Mouse (Mus musculus): ENCODE measurements around the gene Pcsk5. TPM values are rescaled to one million over a fixed set of nuclear protein-coding genes. Genes with fewer than 3 reads are reported as not detected.

Pcsk5 gene
- polyA plus RNA-seq, 1 experiment from 2014 or later, result 21.1 TPM

DNA sequence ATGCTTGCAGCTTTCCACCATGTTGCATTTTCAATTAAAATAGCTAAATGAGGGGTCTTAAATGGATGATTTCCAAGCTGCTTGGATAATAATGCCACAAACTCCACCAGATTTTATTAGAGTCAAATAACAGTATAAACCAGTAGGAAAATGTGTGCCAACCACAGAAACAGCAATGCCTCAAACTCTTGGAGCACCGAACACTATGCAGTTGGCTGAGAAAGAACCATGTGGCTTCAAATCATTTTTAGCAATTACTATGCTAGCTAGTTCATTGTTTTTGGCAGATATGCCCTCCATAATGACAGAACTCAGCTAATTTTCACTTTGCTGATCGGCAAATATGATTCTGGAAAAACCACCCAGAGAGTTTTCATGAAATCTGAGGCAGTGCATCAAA is 92.1 kb downstream of the Pcsk5 start:
- H3K27me3 ChIP-seq (replicated peaks; ENCODE audit: control insufficient read depth, insufficient read depth, low read length), result no peaks in the 10 kb centered on the region
- H3K4me3 ChIP-seq (ENCODE audit: low read depth, low read length), result no peak overlapping the region
- no peak for ATAC-seq
- 86% methylated on average over 2 of the region's 2 CpGs for WGBS
- no peaks in the 10 kb centered on the region for H3K9me3 ChIP-seq (ENCODE audit: control insufficient read depth)
- H3K27ac ChIP-seq (ENCODE audit: low read depth, low read length), result peak overlapping the region; percentile 74
- H3K9ac ChIP-seq (ENCODE audit: low read depth, low read length), result no peak overlapping the region
- H3K4me1 ChIP-seq (replicated peaks; ENCODE audit: control insufficient read depth, insufficient read depth, low read length), result peaks cover 9% of the 10 kb centered on the region
- H3K36me3 ChIP-seq (ENCODE audit: control insufficient read depth, insufficient read depth), result 0 out of 2 replicates have a peak, but pooled peaks cover 1% of the 10 kb centered on the region
- no peak for TF ChIP-seq CTCF (IDR thresholded peaks at IDR 0.05; ENCODE audit: low read depth)
- no peak overlapping the region for H3K4me2 ChIP-seq (replicated peaks; ENCODE audit: low read depth)

DNA sequence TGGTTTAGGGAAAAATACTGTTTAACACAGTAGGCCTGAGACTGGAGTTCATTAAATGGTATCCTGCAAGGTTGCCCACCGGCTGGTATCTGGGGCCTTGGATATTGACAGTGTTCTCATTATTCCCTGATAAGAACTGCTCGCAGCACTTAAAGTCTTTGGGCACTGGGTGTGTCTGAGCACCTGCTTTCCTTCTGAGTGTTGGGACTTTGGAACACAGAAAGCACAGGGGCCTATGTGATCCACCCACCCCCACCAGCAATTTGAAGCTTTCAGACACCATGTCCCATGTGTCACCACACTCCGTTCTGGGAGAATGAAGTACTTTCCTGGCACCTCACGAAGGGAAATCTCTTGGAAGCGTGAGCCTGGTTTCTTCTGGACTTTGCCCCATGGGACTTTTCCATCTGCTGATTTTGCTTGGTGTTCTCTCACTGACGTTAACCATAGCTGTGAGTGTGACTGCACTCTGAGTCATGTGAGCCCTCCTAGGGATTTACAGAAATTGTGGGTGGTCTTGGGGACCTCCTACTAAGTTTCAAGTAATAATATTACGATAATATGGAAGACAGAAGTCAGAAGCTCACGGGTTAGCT is 92.9 kb downstream of the Pcsk5 start:
- no peak for TF ChIP-seq CTCF (IDR thresholded peaks at IDR 0.05; ENCODE audit: low read depth)
- peak; percentile 96 for ATAC-seq
- H3K27ac ChIP-seq (ENCODE audit: low read depth, low read length), result peak overlapping the region; percentile 74

DNA sequence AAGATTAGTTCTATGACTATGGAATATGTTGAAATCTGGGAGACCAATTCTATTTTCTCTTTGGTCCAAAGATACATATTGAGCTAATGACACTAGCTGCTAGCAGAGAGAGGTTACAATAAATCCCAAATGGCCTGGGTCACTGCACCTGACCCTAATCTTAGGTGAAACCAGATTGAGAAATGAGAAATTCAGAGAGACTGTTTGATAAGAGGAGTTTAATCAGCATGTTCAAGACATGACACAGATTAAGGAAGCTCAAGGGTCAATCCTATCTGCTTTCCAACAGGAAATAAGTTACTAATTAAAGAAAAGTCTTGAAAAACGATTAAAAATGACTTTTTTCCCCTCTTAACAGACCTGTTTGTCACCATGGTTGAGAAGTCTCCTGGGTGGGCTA is 96.0 kb downstream of the Pcsk5 start:
- Histone ChIP-seq H3K27ac (ENCODE audit: low read depth, low read length) (peak overlapping the region; percentile 35), H3K4me1 (replicated peaks; ENCODE audit: control insufficient read depth, insufficient read depth, low read length) (peaks cover 13% of the 10 kb centered on the region), H3K4me2 (replicated peaks; ENCODE audit: low read depth) (no peak overlapping the region), H3K9me3 (ENCODE audit: control insufficient read depth) (no peaks in the 10 kb centered on the region), H3K9ac (ENCODE audit: low read depth, low read length) (no peak overlapping the region), H3K27me3 (replicated peaks; ENCODE audit: control insufficient read depth, insufficient read depth, low read length) (no peaks in the 10 kb centered on the region), H3K4me3 (ENCODE audit: low read depth, low read length) (no peak overlapping the region), H3K36me3 (ENCODE audit: control insufficient read depth, insufficient read depth) (no peaks in the 10 kb centered on the region)
- ATAC-seq, result peak; percentile 54
- no peak for TF ChIP-seq CTCF (IDR thresholded peaks at IDR 0.05; ENCODE audit: low read depth)
- 17% methylated on average over 1 of the region's 1 CpGs for WGBS

More for the DNA sequence above, 92.9 kb downstream of the Pcsk5 start:
- H3K9ac ChIP-seq (ENCODE audit: low read depth, low read length), result no peak overlapping the region
- no peak overlapping the region for H3K4me3 ChIP-seq (ENCODE audit: low read depth, low read length)
- 30% methylated on average over 8 of the region's 8 CpGs for WGBS
- no peaks in the 10 kb centered on the region for H3K9me3 ChIP-seq (ENCODE audit: control insufficient read depth)
- no peaks in the 10 kb centered on the region for H3K36me3 ChIP-seq (ENCODE audit: control insufficient read depth, insufficient read depth)
- no peak overlapping the region for H3K4me2 ChIP-seq (replicated peaks; ENCODE audit: low read depth)
- no peaks in the 10 kb centered on the region for H3K27me3 ChIP-seq (replicated peaks; ENCODE audit: control insufficient read depth, insufficient read depth, low read length)
- H3K4me1 ChIP-seq (replicated peaks; ENCODE audit: control insufficient read depth, insufficient read depth, low read length), result peaks cover 13% of the 10 kb centered on the region

DNA sequence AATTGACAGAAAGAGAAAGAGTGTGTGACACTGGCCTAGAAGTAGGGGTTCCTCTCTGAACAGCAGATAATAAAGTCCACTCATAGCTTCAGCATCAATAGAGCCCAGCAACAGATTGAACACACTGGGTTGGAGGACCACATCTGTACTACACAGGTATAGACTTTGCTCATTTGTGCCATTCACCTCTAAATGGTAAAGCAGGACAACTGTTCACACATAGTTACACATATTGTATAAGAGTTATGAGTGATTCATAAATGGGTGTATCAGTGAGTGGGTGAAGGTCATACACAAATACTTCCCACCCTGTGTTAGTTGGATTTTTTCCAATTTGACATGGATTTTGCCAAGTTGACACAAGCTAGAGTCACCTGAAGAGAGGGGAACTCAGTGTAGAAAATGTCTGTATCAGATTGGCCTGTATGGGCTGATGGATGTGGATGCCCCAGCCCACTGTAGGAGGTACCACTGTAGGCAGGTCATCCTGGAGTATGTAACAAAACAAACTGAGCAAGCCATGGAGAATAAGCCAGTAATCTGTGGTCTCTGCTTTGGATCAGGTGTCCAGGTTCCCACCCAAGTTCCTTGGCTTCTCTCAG is 104.7 kb downstream of the Pcsk5 start:
- H3K27me3 ChIP-seq (replicated peaks; ENCODE audit: control insufficient read depth, insufficient read depth, low read length), result no peaks in the 10 kb centered on the region
- H3K9me3 ChIP-seq (ENCODE audit: control insufficient read depth), result no peaks in the 10 kb centered on the region
- peaks cover 10% of the 10 kb centered on the region for H3K36me3 ChIP-seq (ENCODE audit: control insufficient read depth, insufficient read depth)
- peak; percentile 45; the same call in 1 of the 2 replicates for ATAC-seq
- TF ChIP-seq CTCF (IDR thresholded peaks at IDR 0.05; ENCODE audit: low read depth), result no peak
- H3K27ac ChIP-seq (ENCODE audit: low read depth, low read length), result no peak overlapping the region
- H3K9ac ChIP-seq (ENCODE audit: low read depth, low read length), result no peak overlapping the region
- no peaks in the 10 kb centered on the region; the same call in 1 of the 2 replicates for H3K4me1 ChIP-seq (replicated peaks; ENCODE audit: control insufficient read depth, insufficient read depth, low read length)
- no peak overlapping the region for H3K4me3 ChIP-seq (ENCODE audit: low read depth, low read length)
- no peak overlapping the region for H3K4me2 ChIP-seq (replicated peaks; ENCODE audit: low read depth)

DNA sequence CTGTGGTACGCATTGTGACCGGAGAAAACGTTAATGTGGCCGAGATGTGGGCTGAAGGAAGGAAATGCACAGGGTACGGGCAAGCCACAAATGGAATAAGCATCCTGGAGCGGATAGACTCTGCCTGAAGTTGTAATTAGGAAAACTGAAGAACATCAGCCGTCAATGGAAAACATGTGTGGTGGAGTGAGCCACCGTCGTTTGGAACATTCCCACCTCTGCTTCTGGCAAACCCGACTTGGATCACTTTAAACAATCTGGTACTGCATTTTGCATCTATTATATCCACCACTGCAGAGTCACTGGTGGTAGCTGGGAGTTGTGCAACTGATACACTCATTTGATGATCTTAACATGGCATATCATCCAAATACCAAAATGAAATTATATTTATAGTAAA is 120.4 kb downstream of the Pcsk5 start:
- Histone ChIP-seq H3K9me3 (ENCODE audit: control insufficient read depth) (no peaks in the 10 kb centered on the region), H3K4me1 (replicated peaks; ENCODE audit: control insufficient read depth, insufficient read depth, low read length) (no peaks in the 10 kb centered on the region), H3K27ac (ENCODE audit: low read depth, low read length) (no peak overlapping the region), H3K27me3 (replicated peaks; ENCODE audit: control insufficient read depth, insufficient read depth, low read length) (no peaks in the 10 kb centered on the region), H3K9ac (ENCODE audit: low read depth, low read length) (no peak overlapping the region), H3K4me2 (replicated peaks; ENCODE audit: low read depth) (no peak overlapping the region), H3K4me3 (ENCODE audit: low read depth, low read length) (no peak overlapping the region), H3K36me3 (ENCODE audit: control insufficient read depth, insufficient read depth) (peaks cover 13% of the 10 kb centered on the region)
- TF ChIP-seq CTCF (IDR thresholded peaks at IDR 0.05; ENCODE audit: low read depth), result no peak
- ATAC-seq, result no peak
- WGBS, result 89% methylated on average over 10 of the region's 10 CpGs

DNA sequence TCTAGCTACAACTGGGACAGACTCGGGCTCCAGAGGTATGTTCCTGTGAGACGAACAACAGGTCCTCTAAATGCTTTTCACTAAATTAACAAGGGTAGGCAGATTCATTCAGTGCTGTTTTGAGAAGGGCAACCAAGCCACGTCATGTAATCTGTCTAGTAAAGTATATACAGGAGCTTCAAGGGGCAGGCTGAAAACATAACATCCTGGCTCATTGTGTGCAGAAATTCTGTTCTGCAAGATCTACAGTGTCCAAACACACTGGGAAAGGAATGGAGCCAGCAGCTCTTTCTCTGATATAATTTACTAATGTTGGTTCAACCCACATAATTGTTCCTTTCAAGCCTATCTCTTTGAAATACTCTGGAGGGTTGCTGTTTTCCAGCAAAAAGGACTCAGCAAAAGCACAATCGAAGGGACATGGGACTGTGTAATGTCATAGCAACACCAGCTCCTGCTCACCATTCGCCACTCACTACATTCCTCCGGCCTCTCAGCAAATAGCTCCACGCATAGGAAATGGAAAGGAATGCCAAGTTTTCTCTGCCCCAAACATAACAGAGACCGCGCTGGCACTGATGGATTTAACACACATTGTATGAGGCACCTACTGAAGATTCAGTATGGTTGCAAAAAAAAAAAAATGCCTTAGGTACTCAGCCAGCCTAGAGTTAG is 122.0 kb downstream of the Pcsk5 start:
- H3K27me3 ChIP-seq (replicated peaks; ENCODE audit: control insufficient read depth, insufficient read depth, low read length), result no peaks in the 10 kb centered on the region
- H3K36me3 ChIP-seq (ENCODE audit: control insufficient read depth, insufficient read depth), result peaks cover 27% of the 10 kb centered on the region
- 55% methylated on average over 9 of the region's 9 CpGs for WGBS
- ATAC-seq, result no peak
- no peak for TF ChIP-seq CTCF (IDR thresholded peaks at IDR 0.05; ENCODE audit: low read depth)
- no peak overlapping the region for H3K4me3 ChIP-seq (ENCODE audit: low read depth, low read length)
- H3K4me2 ChIP-seq (replicated peaks; ENCODE audit: low read depth), result no peak overlapping the region
- H3K4me1 ChIP-seq (replicated peaks; ENCODE audit: control insufficient read depth, insufficient read depth, low read length), result no peaks in the 10 kb centered on the region
- no peaks in the 10 kb centered on the region for H3K9me3 ChIP-seq (ENCODE audit: control insufficient read depth)
- H3K9ac ChIP-seq (ENCODE audit: low read depth, low read length), result no peak overlapping the region
- no peak overlapping the region for H3K27ac ChIP-seq (ENCODE audit: low read depth, low read length)

Data from intestine, postnatal 0 days (tissue).